Mouse (Mus musculus) kidney, adult 2 months (tissue): Measurements from ENCODE around the gene Plcxd2. TPM values are rescaled to one million over a fixed set of nuclear protein-coding genes. Genes with fewer than 3 reads are reported as not detected.

Experiments used
- DNase-seq: peaks from one replicate; pipeline ENCODE4 v3.0.0; 2021
- H3K27ac ChIP-seq: fragments of 200-500 bp; 2 replicates; pipeline ENCODE4 v1.5.1; 2012; ENCODE audit warnings: low read depth, low read length, control low read depth, inconsistent platforms; ENCODE audit not compliant: insufficient read depth
- H3K27me3 ChIP-seq: fragments of 200-500 bp; replicated peaks from 2 replicates; pipeline ENCODE4 v1.6.1; 2012; ENCODE audit warnings: mild to moderate bottlenecking, moderate library complexity, low read length, inconsistent platforms; ENCODE audit not compliant: control insufficient read depth, insufficient read depth
- H3K36me3 ChIP-seq: fragments of 200-500 bp; 2 replicates; pipeline ENCODE4 v1.6.1; 2012; ENCODE audit warnings: mild to moderate bottlenecking, moderate library complexity, low read length, inconsistent platforms; ENCODE audit not compliant: control insufficient read depth, insufficient read depth
- H3K4me1 ChIP-seq: fragments of 200-500 bp; 2 replicates; pipeline ENCODE4 v1.6.1; 2011; ENCODE audit warnings: low read length; ENCODE audit not compliant: control insufficient read depth, insufficient read depth
- H3K4me3 ChIP-seq: fragments of 200-500 bp; 2 replicates; pipeline ENCODE4 v1.5.1; 2011; ENCODE audit warnings: mild to moderate bottlenecking, low read depth, low read length, control low read depth; ENCODE audit not compliant: insufficient read depth
- CTCF ChIP-seq: fragments of 200-500 bp; conservative IDR thresholded peaks from 2 replicates; pipeline ENCODE4 v1.5.1; 2011; ENCODE audit warnings: low read depth, mild to moderate bottlenecking, control low read depth, low read length, moderate library complexity, mixed read lengths; ENCODE audit not compliant: insufficient read depth, insufficient read length
- POLR2A ChIP-seq: fragments of 200-500 bp; IDR thresholded peaks from one replicate; pipeline ENCODE4 v1.6.1; 2011; ENCODE audit warnings: low read depth, low read length, control low read depth
- WGBS: fragments of 180-500 bp; shearing (Covaris S2); methylation state at CpG from one replicate; pipeline ENCODE4 v1.1.7; 2018; 5-methylcytosine and 5-hydroxymethylcytosine counted together
- polyA plus RNA-seq: library from polyadenylated mRNA; depleted of rRNA; stranded (reverse); fragments of >200 nt; gene quantifications from 2 replicates; pipeline ENCODE4 v1.2.3, GENCODE M21; 2012

The Plcxd2 gene
- polyA plus RNA-seq, 1 experiment, result 1.4 TPM

DNA sequence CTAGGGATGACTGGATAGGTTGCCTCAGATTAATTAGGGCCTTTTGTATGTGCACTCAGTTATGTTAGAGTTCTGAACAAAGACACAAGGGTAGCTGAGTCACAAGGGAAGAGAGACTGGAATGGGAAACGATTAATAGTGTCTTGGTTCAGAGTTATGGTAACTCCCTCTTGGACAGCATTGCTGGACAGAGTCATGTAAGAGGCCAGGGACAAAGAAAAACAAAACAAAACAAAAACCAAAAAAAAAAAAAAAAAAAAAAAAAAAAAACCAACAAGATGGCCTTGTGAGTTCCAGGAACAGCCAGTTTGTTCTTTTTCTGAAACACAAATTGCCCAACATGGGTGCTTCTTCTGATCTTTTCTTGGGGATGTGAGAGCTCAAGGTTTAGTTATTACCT lies 23.8 kb downstream of the Plcxd2 start:
- no peak overlapping the region for H3K4me3 ChIP-seq
- no peak for DNase-seq
- H3K27me3 ChIP-seq, result no peaks in the 10 kb centered on the region
- no peak for TF ChIP-seq CTCF
- no peak for TF ChIP-seq POLR2A
- 43% methylated on average over 1 of the region's 1 CpGs for WGBS
- H3K27ac ChIP-seq, result no peak overlapping the region
- H3K4me1 ChIP-seq, result peaks cover 5% of the 10 kb centered on the region; the same call in 1 of the 2 replicates
- no peaks in the 10 kb centered on the region for H3K36me3 ChIP-seq

DNA sequence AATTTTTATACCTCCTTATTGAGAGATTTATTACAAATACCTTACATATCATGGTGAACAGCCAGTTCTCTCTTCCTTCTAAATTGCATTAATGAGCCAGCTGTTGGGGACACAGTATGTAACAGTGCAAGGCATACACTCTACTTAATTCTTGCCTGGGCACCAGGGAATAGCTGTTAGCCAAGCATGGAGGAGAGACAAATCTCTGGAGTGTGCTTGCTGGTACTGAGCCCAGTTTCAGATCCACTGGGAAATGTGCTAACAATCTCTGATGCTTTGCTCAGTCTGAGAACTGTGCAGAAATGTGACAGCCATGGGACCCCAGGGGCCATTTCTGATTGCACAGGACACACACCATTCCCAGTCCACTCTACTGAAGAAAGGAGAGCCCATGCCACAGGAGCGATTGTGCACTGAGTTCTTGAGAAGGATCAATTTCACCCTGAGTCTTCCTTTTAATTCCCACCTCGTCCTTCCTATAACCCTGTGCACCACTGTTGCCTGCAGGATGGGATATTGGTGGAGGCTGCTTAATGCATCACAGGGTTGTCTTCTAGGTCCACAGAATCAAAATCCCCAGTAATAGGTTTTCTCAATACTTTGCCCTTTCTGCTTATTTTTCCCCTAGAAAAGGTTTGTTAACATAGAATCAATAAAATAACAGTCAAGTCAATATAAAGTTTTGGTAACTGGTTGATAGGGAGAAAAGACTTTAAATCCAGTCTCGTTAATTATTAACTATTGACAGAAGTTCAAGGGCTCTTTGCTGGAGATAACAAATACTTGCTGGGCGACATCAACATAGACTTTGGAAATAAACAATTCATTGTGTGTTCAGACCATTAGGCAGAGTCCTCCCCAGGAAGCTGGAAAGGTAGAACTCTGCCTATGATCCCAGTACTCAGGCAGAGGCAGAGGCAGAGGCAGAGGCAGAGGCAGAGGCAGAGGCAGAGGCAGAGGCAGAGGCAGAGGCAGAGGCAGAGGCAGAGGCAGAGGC lies 25.1 kb downstream of the Plcxd2 start:
- H3K36me3 ChIP-seq, result no peaks in the 10 kb centered on the region
- peaks cover 5% of the 10 kb centered on the region; the same call in 1 of the 2 replicates for H3K4me1 ChIP-seq
- DNase-seq, result no peak
- 61% methylated on average over 4 of the region's 4 CpGs for WGBS
- H3K27ac ChIP-seq, result no peak overlapping the region
- TF ChIP-seq POLR2A, result no peak
- no peak for TF ChIP-seq CTCF
- no peak overlapping the region for H3K4me3 ChIP-seq
- H3K27me3 ChIP-seq, result no peaks in the 10 kb centered on the region

- Histone ChIP-seq H3K4me1 (no peaks in the 10 kb centered on the region; the same call in 1 of the 2 replicates), H3K4me3 (no peak overlapping the region), H3K27me3 (no peaks in the 10 kb centered on the region), H3K36me3 (no peaks in the 10 kb centered on the region), H3K27ac (no peak overlapping the region)
- 78% methylated on average over 1 of the region's 1 CpGs for WGBS
- TF ChIP-seq CTCF (no peak), POLR2A (no peak)
- DNase-seq, result no peak
Observed at GRCm38 (mm10) chr16:45976251-45976650, 33.8 kb downstream of the Plcxd2 start.

GRCm38 (mm10) chr16:45973959-45974686 lies 35.9 kb downstream of the Plcxd2 start:
- peak overlapping the region; percentile 17; the same call in 1 of the 2 replicates for H3K27ac ChIP-seq
- no peaks in the 10 kb centered on the region for H3K36me3 ChIP-seq
- peak; percentile 57 for TF ChIP-seq CTCF
- TF ChIP-seq POLR2A, result no peak
- H3K27me3 ChIP-seq, result no peaks in the 10 kb centered on the region
- WGBS, result 48% methylated on average over 9 of the region's 9 CpGs
- no peaks in the 10 kb centered on the region; the same call in 1 of the 2 replicates for H3K4me1 ChIP-seq
- peak; percentile 61 for DNase-seq
- no peak overlapping the region for H3K4me3 ChIP-seq

DNA sequence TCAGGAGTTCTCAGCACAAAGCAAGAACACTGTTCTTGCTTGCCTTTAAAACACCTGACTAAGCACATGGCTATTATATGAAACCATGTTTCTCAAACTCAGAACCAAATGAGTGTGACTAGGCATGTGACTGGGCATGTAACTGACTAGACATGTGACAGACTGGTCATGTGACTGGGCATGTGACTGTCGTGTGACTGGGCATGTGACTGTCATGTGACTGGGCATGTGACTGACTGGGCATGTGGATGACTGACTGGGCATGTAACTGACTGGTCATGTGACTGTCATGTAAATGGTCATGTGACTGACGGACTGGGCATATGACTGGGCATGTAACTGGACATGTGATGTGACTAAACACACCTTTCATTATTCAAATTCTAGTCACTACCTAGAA lies 39.8 kb downstream of the Plcxd2 start:
- Histone ChIP-seq H3K27me3 (no peaks in the 10 kb centered on the region), H3K36me3 (no peaks in the 10 kb centered on the region), H3K4me1 (peaks cover 6% of the 10 kb centered on the region; the same call in 1 of the 2 replicates), H3K27ac (no peak overlapping the region), H3K4me3 (no peak overlapping the region)
- 90% methylated on average over 2 of the region's 2 CpGs for WGBS
- peak; percentile 25 for DNase-seq
- TF ChIP-seq CTCF (no peak), POLR2A (no peak)

GRCm38 (mm10) chr16:45968716-45969115 lies 41.3 kb downstream of the Plcxd2 start:
- no peak for TF ChIP-seq POLR2A
- TF ChIP-seq CTCF, result no peak
- Histone ChIP-seq H3K4me1 (peaks cover 6% of the 10 kb centered on the region; the same call in 1 of the 2 replicates), H3K36me3 (no peaks in the 10 kb centered on the region), H3K27ac (no peak overlapping the region), H3K27me3 (no peaks in the 10 kb centered on the region), H3K4me3 (no peak overlapping the region)
- no peak for DNase-seq
- WGBS, result 45% methylated on average over 5 of the region's 5 CpGs

DNA sequence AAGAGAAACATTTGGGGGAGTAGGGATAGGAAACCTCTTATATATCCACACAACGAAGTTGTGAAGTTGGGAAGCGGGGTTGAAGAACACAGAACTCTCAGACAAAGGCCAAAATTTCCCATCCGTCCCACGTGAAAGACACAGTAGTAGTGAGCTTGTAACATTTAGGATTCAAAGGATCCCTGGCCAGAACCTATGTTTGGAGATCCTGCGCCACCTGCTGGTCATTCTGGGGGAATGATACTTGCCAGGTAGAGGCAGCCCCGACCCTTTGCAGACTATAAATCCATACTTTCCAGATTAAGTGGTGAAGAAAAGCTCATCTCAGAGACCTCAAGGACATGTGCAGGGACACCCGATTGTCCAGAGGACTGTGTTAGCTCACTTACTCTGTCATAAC lies 42.5 kb downstream of the Plcxd2 start:
- DNase-seq, result peak; percentile 89
- H3K4me1 ChIP-seq, result peaks cover 6% of the 10 kb centered on the region; the same call in 1 of the 2 replicates
- peak; percentile 92 for TF ChIP-seq CTCF
- no peak for TF ChIP-seq POLR2A
- H3K27ac ChIP-seq, result peak overlapping the region; percentile 93; the same call in 1 of the 2 replicates
- no peaks in the 10 kb centered on the region for H3K36me3 ChIP-seq
- H3K27me3 ChIP-seq, result no peaks in the 10 kb centered on the region
- H3K4me3 ChIP-seq, result no peak overlapping the region
- WGBS, result 3% methylated on average over 7 of the region's 7 CpGs
